Mouse (Mus musculus) gastrocnemius, adult 2 months (tissue): ENCODE data around the gene Smc4. TPM values are rescaled to one million over a fixed set of nuclear protein-coding genes. Genes with fewer than 3 reads are reported as not detected.

Experiments
- DNase-seq: peaks from one replicate; pipeline ENCODE4 v3.0.0; 2022
- H3K27ac ChIP-seq: fragments of 200-600 bp; 2 replicates; pipeline ENCODE4 v1.8.1; 2022; ENCODE audit warnings: mild to moderate bottlenecking
- H3K4me3 ChIP-seq: fragments of 200-600 bp; 2 replicates; pipeline ENCODE4 v1.8.1; 2022; ENCODE audit warnings: mild to moderate bottlenecking, moderate library complexity
- CTCF ChIP-seq: fragments of 200-600 bp; IDR thresholded peaks from 2 replicates; pipeline ENCODE4 v1.8.1; 2022; ENCODE audit warnings: antibody characterized with exemption, mild to moderate bottlenecking, moderate library complexity
- intact Hi-C: fragments of 180-260 bp; cut with DNase I; formaldehyde crosslinking; loops from one replicate; pipeline ENCODE4 v1.15.1; 2025
- microRNA-seq: library from miRNA; unstranded; fragments of <30 nt; microRNA quantifications from one replicate; pipeline ENCODE4 v1.2.0, GENCODE M21; 2021
- total RNA-seq, 2 experiments: library from RNA; stranded (reverse); gene quantifications; 2 replicates each; pipeline ENCODE4 v1.2.3; 2021

Smc4 gene
- total RNA-seq, 2 experiments from 2014 or later, result 4.8 to 6.7 TPM

DNA sequence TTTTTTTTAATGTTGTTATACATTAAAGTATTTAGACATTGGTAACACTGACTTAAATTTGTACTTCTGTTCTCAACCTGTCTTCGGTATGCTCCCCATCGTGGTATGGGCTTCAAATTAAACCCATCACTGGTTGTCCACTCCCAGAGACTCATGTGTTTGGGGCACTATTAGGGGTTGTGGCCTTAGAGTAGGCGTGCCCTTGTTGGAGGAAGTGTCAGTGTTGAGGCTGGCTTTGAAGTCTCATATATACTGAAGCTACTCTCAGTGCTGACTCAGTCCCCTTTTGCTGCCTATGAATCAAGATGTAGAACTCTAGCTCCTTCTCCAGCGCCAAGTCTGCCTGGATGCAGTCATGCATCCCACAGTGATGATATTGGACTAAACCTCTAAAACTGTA, 56.1 kb downstream of the Smc4 start:
- no peak for DNase-seq
- Histone ChIP-seq H3K4me3 (no peak overlapping the region), H3K27ac (no peak overlapping the region)
- intact Hi-C loops, result no loop called here
- TF ChIP-seq CTCF, result no peak

DNA sequence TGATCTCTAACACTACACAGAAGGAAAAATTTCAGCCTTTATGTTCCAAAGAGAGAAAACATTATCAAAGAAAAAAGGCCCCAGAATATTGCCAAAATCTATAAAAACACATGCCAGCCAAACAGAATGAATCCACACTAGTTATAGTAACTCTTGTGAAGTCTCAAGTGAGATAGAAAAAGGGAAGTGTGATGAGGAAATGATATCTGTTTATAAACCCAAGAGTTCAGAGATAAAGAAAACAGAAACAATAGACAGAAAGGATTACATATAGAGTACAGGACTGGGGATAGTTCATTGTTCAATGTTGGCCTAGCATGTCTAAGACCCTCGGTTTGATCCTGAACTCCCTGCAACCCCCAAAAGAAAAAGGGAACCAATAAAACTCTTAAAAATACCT, 58.2 kb downstream of the Smc4 start:
- no peak for DNase-seq
- intact Hi-C loops, result no loop called here
- H3K27ac ChIP-seq, result no peak overlapping the region
- H3K4me3 ChIP-seq, result no peak overlapping the region
- no peak for TF ChIP-seq CTCF

DNA sequence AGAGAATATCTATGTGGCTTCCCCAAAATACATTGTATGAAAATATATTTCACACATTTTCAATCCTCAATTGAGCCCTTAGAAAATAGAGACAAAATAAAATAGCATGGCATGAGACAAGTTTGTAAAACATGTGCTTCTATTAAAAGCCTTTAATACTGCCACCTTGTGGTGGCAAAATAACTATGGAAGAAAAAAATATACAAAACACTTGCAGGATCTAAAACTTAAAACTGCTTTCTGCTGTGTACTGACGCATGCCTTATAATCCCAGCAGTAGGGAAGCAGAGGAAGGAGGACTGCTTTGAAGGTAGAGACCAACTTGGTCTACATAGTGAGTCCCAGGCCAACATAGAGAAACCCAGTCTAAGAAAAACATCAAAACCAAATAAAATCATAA, 59.5 kb downstream of the Smc4 start:
- intact Hi-C loops, result no loop called here
- H3K4me3 ChIP-seq, result no peak overlapping the region
- H3K27ac ChIP-seq, result no peak overlapping the region
- TF ChIP-seq CTCF, result peak; percentile 71
- no peak for DNase-seq

Small RNA genes within 50 kb of the gene (microRNA-seq; reads per million reads assigned to microRNA genes)
- gene Mir15b, result 531 reads per million, percentile 68 among the genes with 10 or more reads in this experiment
- gene Mir16-2, result 436 reads per million, percentile 66 among the genes with 10 or more reads in this experiment

Other genes with a start within 250 kb of the Smc4 start
- under 1 TPM in 1 of 2 experiments, not detected in 1; 0.10 TPM for gene 1110032F04Rik, start 135.2 kb upstream of the Smc4 start, total RNA-seq
- gene Ift80, start 168 bp upstream of the Smc4 start, total RNA-seq, result 1 to 10 TPM; 5.2 to 5.7 TPM
- under 1 TPM; 0.50 to 0.69 TPM for gene Trim59, start 40.0 kb downstream of the Smc4 start, total RNA-seq
- 100 to 1,000 TPM; 119 TPM for gene Kpna4, start 122.4 kb downstream of the Smc4 start, total RNA-seq
- gene Arl14, start 217.7 kb downstream of the Smc4 start, total RNA-seq, result not detected